In the genomic region with DNA sequence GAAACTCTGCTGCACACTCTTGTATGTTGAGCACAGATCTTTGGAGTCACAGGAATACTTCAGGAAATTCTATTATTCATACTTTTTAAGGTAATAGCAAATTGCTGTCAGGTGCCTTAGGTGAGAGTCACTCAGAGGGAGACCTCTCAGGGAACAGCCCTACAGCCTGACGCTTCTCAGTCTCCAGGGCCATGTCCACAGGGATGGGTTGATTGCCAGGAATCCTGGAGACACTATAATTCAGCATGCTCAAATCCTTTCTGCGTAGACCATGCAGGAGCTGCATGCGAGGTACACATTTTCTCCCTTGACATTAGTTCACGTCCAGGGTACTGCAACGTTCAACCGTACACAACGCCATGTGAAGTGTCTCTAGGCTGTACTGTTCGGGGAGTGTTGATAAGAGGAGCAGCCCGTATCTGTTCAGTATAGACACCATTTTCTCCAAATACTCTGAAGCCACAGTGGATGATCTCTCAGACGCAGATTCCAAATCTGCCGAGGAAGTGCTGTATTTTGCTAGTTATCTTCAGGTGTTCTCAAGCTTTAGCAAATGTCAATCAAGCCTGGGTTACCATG, we compare ENCODE assay signal across 25 mouse cellular contexts.
DNase-seq lines count a peak whose midpoint lies in the region; ATAC-seq lines count a peak whose summit lies in the region.
"Had no signal": no experiment of that assay in that cellular context is flagged by ENCODE, and none has a peak within 500 bp of the region (broad histone marks: within the 10 kb centered on the region; RNA-seq: fewer than 3 reads in every experiment).

No protein-coding gene starts in this region.

- no peaks in the 10 kb centered on the region for H3K27me3 ChIP-seq in liver, embryonic 11.5 days (replicated peaks; ENCODE audit: control insufficient read depth, insufficient read depth, low read length)
- H3K27me3 ChIP-seq in midbrain, embryonic 13.5 days: no peaks in the 10 kb centered on the region
- H3K27me3 ChIP-seq in midbrain, embryonic 10.5 days (ENCODE audit: low read depth, poor library complexity, severe bottlenecking): no peaks in the 10 kb centered on the region
- H3K27me3 ChIP-seq in liver, embryonic 13.5 days: no peaks in the 10 kb centered on the region
- H3K27me3 ChIP-seq: kidney, embryonic 15.5 days; limb, embryonic 13.5 days; megakaryocyte, embryonic 14.5 days had no signal

- H3K9me3 ChIP-seq in liver, embryonic 11.5 days (ENCODE audit: control insufficient read depth, low read length): no peaks in the 10 kb centered on the region
- no peaks in the 10 kb centered on the region for H3K9me3 ChIP-seq in midbrain, embryonic 13.5 days
- H3K9me3 ChIP-seq in midbrain, embryonic 10.5 days (replicated peaks): no peaks in the 10 kb centered on the region
- H3K9me3 ChIP-seq in liver, embryonic 13.5 days (replicated peaks): no peaks in the 10 kb centered on the region
- H3K9me3 ChIP-seq: heart, embryonic 10.5 days; heart, embryonic 15.5 days; kidney, embryonic 15.5 days; limb, embryonic 13.5 days; megakaryocyte, embryonic 14.5 days had no signal

- H3K36me3 ChIP-seq in liver, embryonic 11.5 days (ENCODE audit: control insufficient read depth, insufficient read depth, low read length): no peaks in the 10 kb centered on the region
- no peaks in the 10 kb centered on the region for H3K36me3 ChIP-seq in midbrain, embryonic 13.5 days
- no peaks in the 10 kb centered on the region for H3K36me3 ChIP-seq in midbrain, embryonic 10.5 days
- no peaks in the 10 kb centered on the region for H3K36me3 ChIP-seq in liver, embryonic 13.5 days
- H3K36me3 ChIP-seq: heart, embryonic 10.5 days; heart, embryonic 15.5 days had no signal

- H3K4me2 ChIP-seq in liver, embryonic 11.5 days: no peak overlapping the region
- H3K4me2 ChIP-seq in midbrain, embryonic 13.5 days (replicated peaks): no peak overlapping the region
- H3K4me2 ChIP-seq in liver, embryonic 13.5 days: no peak overlapping the region
- H3K4me2 ChIP-seq: heart, embryonic 15.5 days; kidney, embryonic 15.5 days; limb, embryonic 13.5 days had no signal

- WGBS in liver, embryonic 11.5 days: 68% methylated on average over 11 of the region's 11 CpGs
- WGBS in midbrain, embryonic 13.5 days: 87% methylated on average over 11 of the region's 11 CpGs
- WGBS in midbrain, embryonic 10.5 days: 93% methylated on average over 11 of the region's 11 CpGs
- 49% methylated on average over 11 of the region's 11 CpGs for WGBS in liver, embryonic 13.5 days (ENCODE audit: insufficient replicate concordance)

- no peaks in the 10 kb centered on the region for H3K4me1 ChIP-seq in liver, embryonic 11.5 days (replicated peaks; ENCODE audit: control insufficient read depth, insufficient read depth, low read length)
- H3K4me1 ChIP-seq in midbrain, embryonic 13.5 days (replicated peaks): 0 out of 2 replicates have a peak, but pooled peaks cover 3% of the 10 kb centered on the region
- peaks cover 3% of the 10 kb centered on the region; the same call in 1 of the 2 replicates for H3K4me1 ChIP-seq in midbrain, embryonic 10.5 days
- H3K4me1 ChIP-seq in liver, embryonic 13.5 days (replicated peaks): no peaks in the 10 kb centered on the region

- H3K9ac ChIP-seq in liver, embryonic 11.5 days (ENCODE audit: low read depth, low read length): no peak overlapping the region
- no peak overlapping the region for H3K9ac ChIP-seq in midbrain, embryonic 13.5 days (replicated peaks)
- no peak overlapping the region for H3K9ac ChIP-seq in liver, embryonic 13.5 days
- H3K9ac ChIP-seq: heart, embryonic 15.5 days; kidney, embryonic 15.5 days; limb, embryonic 13.5 days had no signal

- H3K4me3 ChIP-seq in liver, embryonic 11.5 days (ENCODE audit: low read depth, low read length): no peak overlapping the region
- no peak overlapping the region for H3K4me3 ChIP-seq in midbrain, embryonic 13.5 days (replicated peaks)
- no peak overlapping the region for H3K4me3 ChIP-seq in midbrain, embryonic 10.5 days
- H3K4me3 ChIP-seq in liver, embryonic 13.5 days (replicated peaks): no peak overlapping the region
- H3K4me3 ChIP-seq: heart, embryonic 10.5 days; heart, embryonic 15.5 days; kidney, embryonic 15.5 days; layer of hippocampus, adult 2 months; limb, embryonic 13.5 days; megakaryocyte, embryonic 14.5 days had no signal

- ATAC-seq in liver, embryonic 11.5 days (replicated peaks; ENCODE audit: low FRiP score): peak; percentile 74
- peak; percentile 45; the same call in 1 of the 2 replicates for ATAC-seq in midbrain, embryonic 13.5 days
- ATAC-seq in liver, embryonic 13.5 days (ENCODE audit: low read depth): 0 out of 2 replicates have a peak, but pooled peaks have one; percentile 43
- ATAC-seq: activated CD4-positive, CD25-positive, alpha-beta regulatory T cell, adult 4 months; forebrain, embryonic 16.5 days; hindbrain, embryonic 16.5 days had no signal

- H3K27ac ChIP-seq in liver, embryonic 11.5 days (ENCODE audit: low read depth, low read length): no peak overlapping the region
- H3K27ac ChIP-seq in midbrain, embryonic 13.5 days: no peak overlapping the region
- H3K27ac ChIP-seq in midbrain, embryonic 10.5 days (replicated peaks): no peak overlapping the region
- H3K27ac ChIP-seq in liver, embryonic 13.5 days: no peak overlapping the region
- H3K27ac ChIP-seq: heart, embryonic 10.5 days; heart, embryonic 15.5 days; kidney, embryonic 15.5 days; layer of hippocampus, adult 2 months; limb, embryonic 13.5 days had no signal

- no peak for DNase-seq in liver, embryonic 11.5 days (ENCODE audit: low spot score)
- DNase-seq in liver: no peak
- no peak for DNase-seq in midbrain, embryonic 10.5 days (ENCODE audit: low spot score)
- no peak for DNase-seq in liver, embryonic 13.5 days
- DNase-seq in layer of hippocampus, adult 9-10 months (ENCODE audit: low spot score): no peak
- DNase-seq: adrenal gland, adult 2 months; adrenal gland, postnatal 36 days; B cell, adult 2 months; cerebellum, adult 2 months; cerebellum, postnatal 14 days; gastrocnemius, postnatal 10 days; kidney, adult 18-20 months; kidney, postnatal 36 days; thymus, adult 2 months; thymus, postnatal 4 days had no signal
